ENCODE assay signal across 12 mouse cellular contexts in genomic region chr19:8870381-8870780, GRCm38 (mm10). TPM values are rescaled to one million over a fixed set of nuclear protein-coding genes. Genes with fewer than 3 reads are reported as not detected.
DNase-seq lines count a peak whose midpoint lies in the region; ATAC-seq and TF ChIP-seq lines count a peak whose summit lies in the region.
"Not testable (repeated sequence)": the region's sequence is repeated elsewhere in the genome, so short reads cannot be mapped to it uniquely, and the experiment has no call there.
"Had no signal": no experiment of that assay in that cellular context is flagged by ENCODE, and none has a peak within 500 bp of the region (broad histone marks: within the 10 kb centered on the region; RNA-seq: fewer than 3 reads in every experiment).

No protein-coding gene starts in this region.

- not testable (repeated sequence) for TF ChIP-seq EP300 in ES-Bruce4 (IDR thresholded peaks at IDR 0.05; ENCODE audit: insufficient read depth, low read depth, low read length)

- not testable (repeated sequence) for H3K9me3 ChIP-seq in ES-Bruce4 (replicated peaks; ENCODE audit: control insufficient read depth, insufficient read depth, low read length, poor library complexity, severe bottlenecking); forebrain, embryonic 11.5 days (ENCODE audit: control insufficient read depth, low read length); heart, embryonic 14.5 days (ENCODE audit: control insufficient read depth, low read length); hindbrain, embryonic 16.5 days (ENCODE audit: control insufficient read depth, low read length); limb, embryonic 11.5 days (ENCODE audit: control insufficient read depth, low read length); liver, embryonic 15.5 days (replicated peaks); midbrain, embryonic 13.5 days; stomach, embryonic 15.5 days

- TF ChIP-seq CTCF in ES-Bruce4 (IDR thresholded peaks at IDR 0.05; ENCODE audit: low read depth, low read length), result not testable (repeated sequence)

- 81% methylated on average over 3 of the region's 3 CpGs for WGBS in forebrain, embryonic 11.5 days
- 37% methylated on average over 1 of the region's 3 CpGs for WGBS in heart, embryonic 14.5 days
- 87% methylated on average over 3 of the region's 3 CpGs for WGBS in hindbrain, embryonic 16.5 days
- 76% methylated on average over 3 of the region's 3 CpGs for WGBS in limb, embryonic 11.5 days
- WGBS in liver, embryonic 15.5 days (ENCODE audit: insufficient replicate concordance), result 46% methylated on average over 3 of the region's 3 CpGs
- 63% methylated on average over 3 of the region's 3 CpGs for WGBS in midbrain, embryonic 13.5 days
- 63% methylated on average over 3 of the region's 3 CpGs for WGBS in stomach, embryonic 15.5 days

- not testable (repeated sequence) for H3K4me1 ChIP-seq in ES-Bruce4 (ENCODE audit: control insufficient read depth, insufficient read depth, low read length); forebrain, embryonic 11.5 days (replicated peaks; ENCODE audit: control insufficient read depth, insufficient read depth, low read length); heart, embryonic 14.5 days (ENCODE audit: control insufficient read depth in 2 of 2, insufficient read depth in 2 of 2, low read length in 2 of 2); limb, embryonic 11.5 days (ENCODE audit: control insufficient read depth, insufficient read depth, low read length); stomach, embryonic 15.5 days
- H3K4me1 ChIP-seq in hindbrain, embryonic 16.5 days (ENCODE audit: control insufficient read depth, insufficient read depth, low read depth, low read length), result peaks cover 11% of the 10 kb centered on the region
- peaks cover 52% of the 10 kb centered on the region for H3K4me1 ChIP-seq in liver, embryonic 15.5 days (replicated peaks)
- peaks cover 13% of the 10 kb centered on the region for H3K4me1 ChIP-seq in midbrain, embryonic 13.5 days (replicated peaks)

- not testable (repeated sequence) for H3K27ac ChIP-seq in ES-Bruce4 (ENCODE audit: insufficient read depth, low read length); forebrain, embryonic 11.5 days (ENCODE audit: low read depth, low read length); heart, embryonic 14.5 days (replicated peaks in 1 of 2; ENCODE audit: control insufficient read depth in 1 of 2, insufficient read depth in 1 of 2, low read depth in 2 of 2, low read length in 2 of 2); hindbrain, embryonic 16.5 days (ENCODE audit: low read depth, low read length); limb, embryonic 11.5 days (replicated peaks; ENCODE audit: low read depth, low read length); midbrain, embryonic 13.5 days; stomach, embryonic 15.5 days
- 0 out of 2 replicates have a peak overlapping the region, but pooled peaks have one; percentile 92 for H3K27ac ChIP-seq in liver, embryonic 15.5 days (replicated peaks)

- ATAC-seq in forebrain, embryonic 11.5 days (replicated peaks; ENCODE audit: low FRiP score); heart, embryonic 14.5 days (ENCODE audit: insufficient number of reproducible peaks, insufficient read depth, low FRiP score, low read depth); hindbrain, embryonic 16.5 days; limb, embryonic 11.5 days (ENCODE audit: insufficient number of reproducible peaks, low FRiP score, low TSS enrichment, low read depth); liver, embryonic 15.5 days (ENCODE audit: insufficient read depth); midbrain, embryonic 13.5 days; stomach, embryonic 15.5 days (ENCODE audit: insufficient read depth, low FRiP score, low read depth): not testable (repeated sequence)

- peaks cover 25% of the 10 kb centered on the region for H3K36me3 ChIP-seq in ES-Bruce4 (ENCODE audit: control insufficient read depth, insufficient read depth, low read length, poor library complexity, severe bottlenecking)
- not testable (repeated sequence) for H3K36me3 ChIP-seq in forebrain, embryonic 11.5 days (ENCODE audit: control insufficient read depth, insufficient read depth, low read length); limb, embryonic 11.5 days (ENCODE audit: control insufficient read depth, insufficient read depth, low read length)
- peaks cover 28% of the 10 kb centered on the region for H3K36me3 ChIP-seq in heart, embryonic 14.5 days (ENCODE audit: control insufficient read depth, insufficient read depth, low read length)
- H3K36me3 ChIP-seq in hindbrain, embryonic 16.5 days (ENCODE audit: control insufficient read depth, insufficient read depth, low read length), result peaks cover 18% of the 10 kb centered on the region
- H3K36me3 ChIP-seq in liver, embryonic 15.5 days (replicated peaks), result peaks cover 28% of the 10 kb centered on the region
- peaks cover 24% of the 10 kb centered on the region for H3K36me3 ChIP-seq in midbrain, embryonic 13.5 days
- peaks cover 10% of the 10 kb centered on the region for H3K36me3 ChIP-seq in stomach, embryonic 15.5 days

- not testable (repeated sequence) for TF ChIP-seq POLR2A in ES-Bruce4 (IDR thresholded peaks at IDR 0.05; ENCODE audit: insufficient read depth, low read length)

- H3K4me3 ChIP-seq in ES-Bruce4 (ENCODE audit: low read depth, low read length); hindbrain, embryonic 16.5 days (ENCODE audit: low read length); limb, embryonic 11.5 days (ENCODE audit: low read depth, low read length); midbrain, embryonic 13.5 days (replicated peaks): not testable (repeated sequence)
- H3K4me3 ChIP-seq in forebrain, embryonic 11.5 days (ENCODE audit: low read depth, low read length), result peak overlapping the region; percentile 96; the same call in 1 of the 2 replicates
- peak overlapping the region in 1 of 2 experiments; percentile 70; a peak in 1 of 4 replicates for H3K4me3 ChIP-seq in heart, embryonic 14.5 days (ENCODE audit: control insufficient read depth in 1 of 2, insufficient read depth in 1 of 2, low read depth in 1 of 2, low read length in 2 of 2)
- H3K4me3 ChIP-seq in liver, embryonic 15.5 days (replicated peaks), result peak overlapping the region; percentile 98
- H3K4me3 ChIP-seq in stomach, embryonic 15.5 days (replicated peaks), result peak overlapping the region; percentile 97; the same call in 1 of the 2 replicates

- H3K9ac ChIP-seq in ES-Bruce4 (ENCODE audit: low read depth, poor library complexity, severe bottlenecking), result peak overlapping the region; percentile 78
- H3K9ac ChIP-seq in forebrain, embryonic 11.5 days (ENCODE audit: low read length), result peak overlapping the region; percentile 60
- H3K9ac ChIP-seq in heart, embryonic 14.5 days (ENCODE audit: low read length), result peak overlapping the region; percentile 94
- H3K9ac ChIP-seq in hindbrain, embryonic 16.5 days (ENCODE audit: low read depth, low read length); limb, embryonic 11.5 days (ENCODE audit: low read length); midbrain, embryonic 13.5 days (replicated peaks); stomach, embryonic 15.5 days: not testable (repeated sequence)
- H3K9ac ChIP-seq in liver, embryonic 15.5 days, result 0 out of 2 replicates have a peak overlapping the region, but pooled peaks have one; percentile 99

- H3K4me2 ChIP-seq in forebrain, embryonic 11.5 days (ENCODE audit: low read depth, low read length, severe bottlenecking), result not testable (repeated sequence)
- peak overlapping the region; percentile 66 for H3K4me2 ChIP-seq in heart, embryonic 14.5 days (ENCODE audit: low read length)
- H3K4me2 ChIP-seq in hindbrain, embryonic 16.5 days (ENCODE audit: low read length), result peak overlapping the region; percentile 62
- H3K4me2 ChIP-seq in limb, embryonic 11.5 days (ENCODE audit: low read depth, severe bottlenecking), result 0 out of 2 replicates have a peak overlapping the region, but pooled peaks have one; percentile 55
- peak overlapping the region; percentile 90 for H3K4me2 ChIP-seq in liver, embryonic 15.5 days
- H3K4me2 ChIP-seq in midbrain, embryonic 13.5 days (replicated peaks), result 0 out of 2 replicates have a peak overlapping the region, but pooled peaks have one; percentile 86
- H3K4me2 ChIP-seq in stomach, embryonic 15.5 days, result peak overlapping the region; percentile 57; the same call in 1 of the 2 replicates

- H3K27me3 ChIP-seq in ES-Bruce4 (ENCODE audit: control insufficient read depth, insufficient read depth, low read length, poor library complexity, severe bottlenecking); forebrain, embryonic 11.5 days (ENCODE audit: control insufficient read depth, insufficient read depth, low read length); heart, embryonic 14.5 days (ENCODE audit: control insufficient read depth, insufficient read depth, low read length); hindbrain, embryonic 16.5 days (replicated peaks; ENCODE audit: control insufficient read depth, insufficient read depth, low read length); limb, embryonic 11.5 days (ENCODE audit: control insufficient read depth, insufficient read depth, low read length); liver, embryonic 15.5 days; midbrain, embryonic 13.5 days; stomach, embryonic 15.5 days (replicated peaks): not testable (repeated sequence)

- not testable (repeated sequence) for DNase-seq in forebrain, embryonic 11.5 days (ENCODE audit: low spot score); limb, embryonic 11.5 days (ENCODE audit: low spot score)

RNA-seq across cellular contexts. Expression of gene Ubxn1, which starts 0.9 kb away (rescaled TPM):
- 189 and 201 TPM in 2 replicates for polyA plus RNA-seq in ES-Bruce4 (2011; ENCODE audit: insufficient read depth, insufficient read length, low read depth, missing spikeins)
- polyA plus RNA-seq in forebrain, embryonic 11.5 days (2014; fragmentation: Nextera tagmentation; extraction: Ambion mirVana), result 178 and 181 TPM in 2 replicates
- 118 and 123 TPM in 2 replicates for polyA plus RNA-seq in heart, embryonic 14.5 days (2014; fragmentation: Nextera tagmentation; extraction: Ambion mirVana)
- polyA plus RNA-seq in hindbrain, embryonic 16.5 days (2015; fragmentation: Nextera tagmentation; extraction: Ambion mirVana), result 147 and 151 TPM in 2 replicates
- 186 and 196 TPM in 2 replicates for polyA plus RNA-seq in limb, embryonic 11.5 days (2014; fragmentation: Nextera tagmentation; extraction: Ambion mirVana)
- polyA plus RNA-seq in liver, embryonic 15.5 days (2015; fragmentation: Nextera tagmentation; extraction: Ambion mirVana), result 90.4 and 96.5 TPM in 2 replicates
- polyA plus RNA-seq in midbrain, embryonic 13.5 days (2015; fragmentation: Nextera tagmentation; extraction: Ambion mirVana), result 167 and 168 TPM in 2 replicates
- polyA plus RNA-seq in stomach, embryonic 15.5 days (2015; fragmentation: Nextera tagmentation; extraction: Ambion mirVana), result 160 and 163 TPM in 2 replicates

RNA-seq across cellular contexts. Expression of gene Uqcc3, which starts 10.3 kb away (rescaled TPM):
- 14.4 and 14.9 TPM in 2 replicates for polyA plus RNA-seq in ES-Bruce4 (2011; ENCODE audit: insufficient read depth, insufficient read length, low read depth, missing spikeins)
- 50.1 and 52.9 TPM in 2 replicates for polyA plus RNA-seq in forebrain, embryonic 11.5 days (2014; fragmentation: Nextera tagmentation; extraction: Ambion mirVana)
- 67.4 and 78.2 TPM in 2 replicates for polyA plus RNA-seq in heart, embryonic 14.5 days (2014; fragmentation: Nextera tagmentation; extraction: Ambion mirVana)
- polyA plus RNA-seq in hindbrain, embryonic 16.5 days (2015; fragmentation: Nextera tagmentation; extraction: Ambion mirVana), result 58.5 and 61.5 TPM in 2 replicates
- 53.5 and 60.2 TPM in 2 replicates for polyA plus RNA-seq in limb, embryonic 11.5 days (2014; fragmentation: Nextera tagmentation; extraction: Ambion mirVana)
- polyA plus RNA-seq in liver, embryonic 15.5 days (2015; fragmentation: Nextera tagmentation; extraction: Ambion mirVana), result 29.6 and 29.8 TPM in 2 replicates
- polyA plus RNA-seq in midbrain, embryonic 13.5 days (2015; fragmentation: Nextera tagmentation; extraction: Ambion mirVana), result 66.5 and 71.5 TPM in 2 replicates
- 61.9 and 62.8 TPM in 2 replicates for polyA plus RNA-seq in stomach, embryonic 15.5 days (2015; fragmentation: Nextera tagmentation; extraction: Ambion mirVana)

RNA-seq across cellular contexts. Expression of gene Lbhd1, which starts 13.2 kb away (rescaled TPM):
- 10.1 and 13.4 TPM in 2 replicates for polyA plus RNA-seq in ES-Bruce4 (2011; ENCODE audit: insufficient read depth, insufficient read length, low read depth, missing spikeins)
- 110 and 112 TPM in 2 replicates for polyA plus RNA-seq in forebrain, embryonic 11.5 days (2014; fragmentation: Nextera tagmentation; extraction: Ambion mirVana)
- 48.3 and 51.5 TPM in 2 replicates for polyA plus RNA-seq in heart, embryonic 14.5 days (2014; fragmentation: Nextera tagmentation; extraction: Ambion mirVana)
- polyA plus RNA-seq in hindbrain, embryonic 16.5 days (2015; fragmentation: Nextera tagmentation; extraction: Ambion mirVana), result 27.5 and 35.0 TPM in 2 replicates
- polyA plus RNA-seq in limb, embryonic 11.5 days (2014; fragmentation: Nextera tagmentation; extraction: Ambion mirVana), result 110 and 128 TPM in 2 replicates
- polyA plus RNA-seq in liver, embryonic 15.5 days (2015; fragmentation: Nextera tagmentation; extraction: Ambion mirVana), result 22.5 and 42.9 TPM in 2 replicates
- 61.5 and 61.8 TPM in 2 replicates for polyA plus RNA-seq in midbrain, embryonic 13.5 days (2015; fragmentation: Nextera tagmentation; extraction: Ambion mirVana)
- 69.9 and 93.9 TPM in 2 replicates for polyA plus RNA-seq in stomach, embryonic 15.5 days (2015; fragmentation: Nextera tagmentation; extraction: Ambion mirVana)

RNA-seq across cellular contexts. Expression of gene Gm49403, which starts 13.3 kb away (rescaled TPM):
- not detected in 2 replicates for polyA plus RNA-seq in ES-Bruce4 (2011; ENCODE audit: insufficient read depth, insufficient read length, low read depth, missing spikeins)
- not detected in 2 replicates for polyA plus RNA-seq in forebrain, embryonic 11.5 days (2014; fragmentation: Nextera tagmentation; extraction: Ambion mirVana)
- polyA plus RNA-seq in heart, embryonic 14.5 days (2014; fragmentation: Nextera tagmentation; extraction: Ambion mirVana), result not detected in 2 replicates
- not detected in 2 replicates for polyA plus RNA-seq in hindbrain, embryonic 16.5 days (2015; fragmentation: Nextera tagmentation; extraction: Ambion mirVana)
- polyA plus RNA-seq in limb, embryonic 11.5 days (2014; fragmentation: Nextera tagmentation; extraction: Ambion mirVana), result not detected in 2 replicates
- not detected in 2 replicates for polyA plus RNA-seq in liver, embryonic 15.5 days (2015; fragmentation: Nextera tagmentation; extraction: Ambion mirVana)
- polyA plus RNA-seq in midbrain, embryonic 13.5 days (2015; fragmentation: Nextera tagmentation; extraction: Ambion mirVana), result not detected in 2 replicates
- polyA plus RNA-seq in stomach, embryonic 15.5 days (2015; fragmentation: Nextera tagmentation; extraction: Ambion mirVana), result not detected in 2 replicates
- polyA plus RNA-seq: G1E; kidney, embryonic 14.5 days; midbrain, embryonic 12.5 days; testis, adult 2 months had no signal

RNA-seq across cellular contexts. Expression of gene 1810009A15Rik, which starts 18.3 kb away (rescaled TPM):
- 162 and 172 TPM in 2 replicates for polyA plus RNA-seq in ES-Bruce4 (2011; ENCODE audit: insufficient read depth, insufficient read length, low read depth, missing spikeins)
- polyA plus RNA-seq in forebrain, embryonic 11.5 days (2014; fragmentation: Nextera tagmentation; extraction: Ambion mirVana), result 124 and 131 TPM in 2 replicates
- 53.7 and 55.8 TPM in 2 replicates for polyA plus RNA-seq in heart, embryonic 14.5 days (2014; fragmentation: Nextera tagmentation; extraction: Ambion mirVana)
- 44.3 and 46.5 TPM in 2 replicates for polyA plus RNA-seq in hindbrain, embryonic 16.5 days (2015; fragmentation: Nextera tagmentation; extraction: Ambion mirVana)
- polyA plus RNA-seq in limb, embryonic 11.5 days (2014; fragmentation: Nextera tagmentation; extraction: Ambion mirVana), result 127 and 132 TPM in 2 replicates
- 46.8 and 49.0 TPM in 2 replicates for polyA plus RNA-seq in liver, embryonic 15.5 days (2015; fragmentation: Nextera tagmentation; extraction: Ambion mirVana)
- polyA plus RNA-seq in midbrain, embryonic 13.5 days (2015; fragmentation: Nextera tagmentation; extraction: Ambion mirVana), result 56.1 and 70.3 TPM in 2 replicates
- 82.3 and 82.9 TPM in 2 replicates for polyA plus RNA-seq in stomach, embryonic 15.5 days (2015; fragmentation: Nextera tagmentation; extraction: Ambion mirVana)
